Mouse (Mus musculus) neural tube, embryonic 14.5 days (tissue): ENCODE measurements around the gene Pex16. TPM values are rescaled to one million over a fixed set of nuclear protein-coding genes. Genes with fewer than 3 reads are reported as not detected.

Experiments used
- ATAC-seq: fragments of 200-750 bp; cut with Nextera tagmentation; 2 replicates; pipeline ENCODE4 v1.8.0; 2017; ENCODE audit warnings: low read depth, mild to moderate bottlenecking, moderate TSS enrichment, moderate library complexity
- H3K27ac ChIP-seq: fragments of 300-500 bp; sonication (generic); 2 replicates; pipeline ENCODE4 v1.5.1; 2014; ENCODE audit warnings: low read depth, mild to moderate bottlenecking, control low read depth, low read length, moderate library complexity, mixed read lengths
- H3K27me3 ChIP-seq: fragments of 300-500 bp; sonication (generic); 2 replicates; pipeline ENCODE4 v1.6.1; 2014; ENCODE audit warnings: low read length; ENCODE audit not compliant: control insufficient read depth, insufficient read depth
- H3K36me3 ChIP-seq: fragments of 300-500 bp; sonication (generic); 2 replicates; pipeline ENCODE4 v1.6.1; 2014; ENCODE audit warnings: low read length, mixed read lengths; ENCODE audit not compliant: control insufficient read depth, insufficient read depth
- H3K4me1 ChIP-seq: fragments of 300-500 bp; sonication (generic); 2 replicates; pipeline ENCODE4 v1.6.1; 2014; ENCODE audit warnings: low read length; ENCODE audit not compliant: control insufficient read depth, insufficient read depth
- H3K4me2 ChIP-seq: fragments of 300-500 bp; sonication (generic); 2 replicates; pipeline ENCODE4 v1.6.1; 2014; ENCODE audit warnings: mild to moderate bottlenecking, low read depth, low read length, control low read depth
- H3K4me3 ChIP-seq: fragments of 300-500 bp; sonication (generic); 2 replicates; pipeline ENCODE4 v1.5.1; 2014; ENCODE audit warnings: low read depth, low read length, control low read depth, mixed read lengths
- H3K9ac ChIP-seq: fragments of 300-500 bp; sonication (generic); replicated peaks from 2 replicates; pipeline ENCODE4 v1.6.1; 2014; ENCODE audit warnings: low read depth, mild to moderate bottlenecking, control low read depth, low read length, mixed read lengths
- H3K9me3 ChIP-seq: fragments of 300-500 bp; sonication (generic); 2 replicates; pipeline ENCODE4 v1.6.1; 2016; ENCODE audit warnings: low read length; ENCODE audit not compliant: control insufficient read depth
- WGBS: fragments of 180-500 bp; shearing (Covaris S2); extraction: QIAGEN DNeasy Blood & Tissue Kit; methylation state at CpG from one replicate; pipeline ENCODE4 v1.1.7; 2014; 5-methylcytosine and 5-hydroxymethylcytosine counted together
- microRNA-seq: library from miRNA; unstranded; fragments of <30 nt; microRNA quantifications from one replicate; pipeline ENCODE4, GENCODE M21; 2016
- polyA plus RNA-seq: library from polyadenylated mRNA; unstranded; fragments of >200 nt; fragmentation: Nextera tagmentation; extraction: Ambion mirVana; gene quantifications from 2 replicates; pipeline ENCODE4 v1.2.1, GENCODE M21; 2014

The Pex16 gene
- polyA plus RNA-seq, 1 experiment from 2014 or later: 37.0 TPM

DNA sequence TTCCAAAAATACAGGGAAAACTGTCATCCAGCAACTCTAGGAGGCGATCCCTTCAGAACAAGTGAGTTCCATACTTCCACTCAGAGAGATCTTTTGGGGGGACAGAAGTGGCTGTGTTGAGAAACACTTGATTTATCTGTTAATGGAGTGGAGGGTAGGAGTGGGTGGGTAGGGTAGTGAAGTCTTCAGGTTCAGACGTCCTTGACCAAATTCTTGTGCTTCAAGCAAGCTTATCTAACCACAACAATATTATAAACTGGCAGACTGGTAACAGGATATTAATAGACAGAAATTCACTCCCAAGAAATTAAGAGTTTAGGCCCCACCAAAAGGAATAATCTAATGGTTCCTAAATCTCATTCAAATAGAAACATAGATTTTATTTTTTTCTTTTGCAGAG is 55.6 kb downstream of the Pex16 start:
- no peaks in the 10 kb centered on the region for H3K27me3 ChIP-seq
- H3K4me2 ChIP-seq: 0 out of 2 replicates have a peak overlapping the region, but pooled peaks have one; percentile 93
- no peak overlapping the region for H3K4me3 ChIP-seq
- ATAC-seq: no peak
- no peak overlapping the region for H3K27ac ChIP-seq
- peaks cover 44% of the 10 kb centered on the region for H3K4me1 ChIP-seq
- no peaks in the 10 kb centered on the region for H3K36me3 ChIP-seq
- 90% methylated on average over 2 of the region's 2 CpGs for WGBS
- 0 out of 2 replicates have a peak overlapping the region, but pooled peaks have one; percentile 16 for H3K9ac ChIP-seq
- H3K9me3 ChIP-seq: no peaks in the 10 kb centered on the region

Small RNAs within 50 kb of the gene (microRNA-seq; reads per million reads assigned to microRNA genes)
- 1.1 reads per million for gene Mir7000

Other genes starting within 250 kb of the Pex16 start
- gene Large2, start 193 bp downstream of the Pex16 start, polyA plus RNA-seq: 0.97 and 2.2 TPM in 2 replicates
- 3.9 and 4.2 TPM in 2 replicates for gene 1700029I15Rik, start 7.9 kb downstream of the Pex16 start, polyA plus RNA-seq
- gene Mapk8ip1, start 26.6 kb downstream of the Pex16 start, polyA plus RNA-seq: 51.8 and 64.3 TPM in 2 replicates
- gene Cry2, start 59.4 kb downstream of the Pex16 start, polyA plus RNA-seq: 41.7 and 43.5 TPM in 2 replicates
- 15.5 and 16.4 TPM in 2 replicates for gene Slc35c1, start 85.9 kb downstream of the Pex16 start, polyA plus RNA-seq
- gene Chst1, start 225.0 kb downstream of the Pex16 start, polyA plus RNA-seq: 16.1 and 20.2 TPM in 2 replicates